Mouse (Mus musculus) naive thymus-derived CD4-positive, alpha-beta T cell, adult 2 months (primary cell): ENCODE results near the gene Rhot1.
"Not testable (repeated sequence)": the region's sequence is repeated elsewhere in the genome, so short reads cannot be mapped to it uniquely, and the experiment has no call there.

Source experiments
- DNase-seq: peaks from one replicate; pipeline ENCODE4 v3.0.0-alpha.2; 2011; ENCODE audit warnings: low read depth

Rhot1 gene

DNA sequence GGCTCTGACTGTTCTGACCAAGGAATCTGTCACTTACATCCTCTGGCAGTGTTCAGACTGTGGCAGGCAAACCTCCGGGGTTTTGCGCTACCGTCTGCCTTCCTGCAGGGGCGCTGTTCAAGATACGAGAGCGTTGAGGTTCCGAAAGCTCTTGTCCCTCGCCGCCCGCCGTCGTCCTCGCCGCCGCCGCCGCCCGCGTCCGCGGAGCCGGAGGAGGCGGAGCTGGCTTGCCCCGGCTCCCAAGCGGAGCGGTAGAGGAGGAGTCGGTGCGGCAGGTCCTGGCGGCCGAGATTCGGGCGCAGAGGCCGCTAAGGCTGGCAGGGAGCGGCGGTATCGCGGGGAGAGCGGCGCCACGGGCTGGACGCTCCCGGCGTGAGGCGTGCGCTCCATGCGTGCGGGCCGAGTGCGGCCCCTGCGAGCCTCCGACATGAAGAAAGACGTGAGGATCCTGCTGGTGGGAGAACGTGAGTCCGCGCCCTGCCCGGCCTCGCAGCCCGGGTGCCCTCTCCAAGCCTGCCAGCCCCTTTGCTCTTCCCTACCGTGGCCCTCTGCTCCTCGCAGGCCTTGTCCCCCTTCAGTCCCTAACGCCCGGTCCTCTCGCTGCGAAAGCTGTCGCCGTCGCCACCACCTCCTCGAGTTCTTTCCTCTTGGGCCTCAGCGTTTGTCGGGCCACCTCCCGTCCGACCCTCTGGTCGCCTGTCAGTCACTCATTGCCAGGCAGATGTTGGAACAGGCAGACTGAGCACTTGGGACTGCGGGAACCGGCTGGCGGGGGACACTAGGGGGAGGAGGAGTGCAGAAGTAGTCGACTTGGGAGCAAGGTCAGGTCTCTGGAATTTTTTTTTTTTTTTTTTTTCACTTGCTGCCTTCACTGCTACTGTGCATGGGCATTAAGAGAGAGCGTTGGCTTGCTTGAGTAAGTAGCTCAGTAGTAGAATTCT, at the start of gene Rhot1:
Gene Rhot1, plus strand, starts transcription at position 160 of the 941 bp plus-strand sequence.
- DNase-seq: peak; percentile 96

DNA sequence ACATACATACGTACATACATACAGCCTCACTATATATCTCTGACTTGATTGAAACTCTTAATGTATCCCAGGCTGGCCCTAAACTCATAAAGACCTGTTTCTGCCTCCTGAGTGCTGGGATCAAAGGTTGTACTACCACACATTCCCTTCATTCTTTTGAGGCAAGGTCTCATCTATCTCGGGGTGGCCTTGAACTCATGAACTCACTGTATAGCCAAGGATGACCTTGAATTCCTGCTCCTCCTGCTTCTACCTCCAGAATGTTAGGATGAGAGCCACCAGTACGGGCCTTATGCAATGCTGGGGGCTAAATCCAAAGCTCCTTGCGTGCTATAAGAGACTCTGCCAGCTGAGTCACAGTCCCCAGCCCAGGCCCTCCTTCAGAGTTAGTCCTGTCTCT, 47.8 kb upstream of the Rhot1 start:
- DNase-seq: no peak

- no peak for DNase-seq
Measured at GRCm38 (mm10) chr11:80163362-80164116, 45.3 kb upstream of the Rhot1 start.

GRCm38 (mm10) chr11:80164224-80164623, 44.6 kb upstream of the Rhot1 start:
- DNase-seq: no peak

GRCm38 (mm10) chr11:80168121-80168520, 40.7 kb upstream of the Rhot1 start:
- no peak for DNase-seq

DNA sequence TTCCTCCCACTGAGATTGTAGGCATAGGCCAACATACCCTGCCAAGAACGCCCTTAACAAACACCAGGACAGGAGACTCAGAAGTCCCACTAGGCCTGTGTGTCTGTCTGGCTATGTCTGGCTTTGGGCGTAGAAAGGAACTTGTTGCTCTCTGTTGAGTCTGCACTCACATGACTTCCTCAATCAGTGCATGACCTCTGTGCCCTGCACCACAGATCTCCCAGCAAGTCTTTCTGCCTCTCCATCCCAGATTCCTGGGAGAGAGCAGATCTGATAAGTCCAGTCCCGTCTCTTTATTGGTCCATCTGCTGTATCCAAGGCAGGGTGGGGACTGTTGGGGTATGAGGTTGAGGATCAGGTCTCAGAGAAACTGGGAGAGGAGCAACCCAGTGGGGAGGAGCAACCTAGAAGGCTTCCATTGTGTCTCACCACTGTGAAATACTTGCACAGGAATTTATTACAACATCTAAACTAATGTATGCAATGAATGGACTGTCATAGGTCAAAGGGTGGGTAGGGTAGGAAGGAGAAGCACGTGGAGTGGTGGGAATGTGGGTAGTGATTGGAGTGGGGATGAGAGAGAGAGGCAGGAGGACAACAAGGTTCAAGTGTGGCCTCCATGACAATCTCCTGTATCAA, 40.1 kb upstream of the Rhot1 start:
- no peak for DNase-seq

GRCm38 (mm10) chr11:80169629-80170028, 39.2 kb upstream of the Rhot1 start:
- no peak for DNase-seq

GRCm38 (mm10) chr11:80170351-80170750, 38.5 kb upstream of the Rhot1 start:
- DNase-seq: no peak

DNA sequence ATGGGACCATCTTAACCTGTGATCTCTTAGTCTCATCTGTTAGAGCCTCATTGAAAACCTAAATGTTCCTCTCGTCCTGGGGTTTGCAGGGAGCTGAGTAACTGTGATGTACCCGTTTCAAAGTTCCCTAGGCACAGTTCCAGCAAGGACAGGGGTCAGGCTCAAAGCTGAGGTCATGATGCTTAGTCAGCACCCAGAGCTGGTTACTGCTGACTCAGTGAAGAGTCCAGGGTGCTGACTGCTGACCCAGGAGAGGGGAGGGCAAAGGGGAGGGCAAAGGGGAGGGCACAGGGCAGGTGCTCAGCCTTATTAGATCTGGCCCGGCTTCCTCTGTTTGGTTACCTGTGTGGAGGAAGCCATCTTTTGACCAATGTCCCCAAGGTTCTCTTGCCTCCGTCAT, 36.9 kb upstream of the Rhot1 start:
- DNase-seq: no peak

DNA sequence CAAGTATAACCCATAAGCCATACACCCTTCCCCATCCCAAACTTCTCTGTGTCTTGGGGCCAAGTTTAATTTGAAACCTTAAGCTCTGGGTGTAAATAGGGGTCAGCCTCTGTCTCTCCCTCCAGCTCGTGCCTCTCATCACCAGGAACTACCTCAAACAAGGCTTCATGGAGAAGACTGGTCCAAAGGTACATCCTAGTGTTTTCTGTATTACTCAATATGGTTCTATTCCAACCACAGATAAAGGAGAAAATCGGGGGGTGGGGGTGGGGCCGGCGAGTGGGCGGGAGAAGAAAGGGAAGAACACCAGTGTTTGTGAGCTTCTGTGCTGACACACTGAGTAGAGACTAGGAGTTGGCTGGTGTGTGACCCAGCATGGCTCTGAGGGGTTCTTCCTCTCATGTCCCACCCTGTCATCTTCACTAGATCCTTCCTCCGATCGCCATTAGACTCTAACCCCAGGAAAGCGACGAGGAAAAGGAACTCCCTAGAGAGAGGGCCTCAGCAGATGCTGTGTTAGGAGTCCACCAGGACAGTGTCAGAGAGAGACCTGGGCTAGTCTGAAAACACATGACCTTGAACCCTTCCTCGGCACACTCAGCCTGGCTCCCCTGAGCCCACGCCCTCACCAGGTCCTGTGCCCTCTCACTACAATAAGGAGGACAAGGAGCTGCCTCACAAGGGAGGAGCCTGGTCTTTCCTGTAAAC, 34.7 kb upstream of the Rhot1 start:
- DNase-seq: no peak

GRCm38 (mm10) chr11:80176911-80177895, 31.6 kb upstream of the Rhot1 start:
- DNase-seq: no peak

GRCm38 (mm10) chr11:80178316-80178715, 30.5 kb upstream of the Rhot1 start:
- DNase-seq: no peak

GRCm38 (mm10) chr11:80181021-80181749, 27.6 kb upstream of the Rhot1 start:
- DNase-seq: no peak

DNA sequence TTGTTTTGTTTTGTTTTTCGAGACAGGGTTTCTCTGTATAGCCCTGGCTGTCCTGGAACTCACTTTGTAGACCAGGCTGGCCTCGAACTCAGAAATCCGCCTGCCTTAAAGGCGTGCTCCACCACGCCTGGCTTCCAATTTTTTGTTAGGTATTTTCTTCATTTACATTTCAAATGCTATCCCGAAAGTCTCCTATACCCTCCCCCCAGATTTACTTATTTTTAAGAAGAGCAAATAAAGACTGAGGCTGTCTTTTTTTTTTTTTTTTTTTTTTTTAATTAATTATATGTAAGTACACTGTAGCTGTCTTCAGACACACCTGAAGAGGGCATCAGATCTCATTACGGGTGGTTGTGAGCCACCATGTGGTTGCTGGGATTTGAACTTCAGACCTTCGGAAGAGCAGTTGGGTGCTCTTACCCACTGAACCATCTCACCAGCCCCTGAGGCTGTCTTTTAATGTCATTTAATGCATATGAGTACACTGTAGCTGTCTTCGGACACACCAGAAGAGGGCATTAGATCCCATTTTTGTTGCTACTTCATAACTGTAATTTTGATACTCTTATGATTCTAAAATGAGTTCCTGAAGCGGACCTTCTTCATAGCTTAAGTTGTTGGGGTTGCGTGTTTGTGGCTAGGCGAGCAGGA, 25.6 kb upstream of the Rhot1 start:
- not testable (repeated sequence) for DNase-seq

GRCm38 (mm10) chr11:80183705-80184255, 25.0 kb upstream of the Rhot1 start, which contains the start of gene Rnf135:
Rnf135 (plus strand) TSS chr11:80183851.
- peak; percentile 71 for DNase-seq

GRCm38 (mm10) chr11:80184531-80185071, 24.2 kb upstream of the Rhot1 start:
- peak; percentile 25 for DNase-seq

DNA sequence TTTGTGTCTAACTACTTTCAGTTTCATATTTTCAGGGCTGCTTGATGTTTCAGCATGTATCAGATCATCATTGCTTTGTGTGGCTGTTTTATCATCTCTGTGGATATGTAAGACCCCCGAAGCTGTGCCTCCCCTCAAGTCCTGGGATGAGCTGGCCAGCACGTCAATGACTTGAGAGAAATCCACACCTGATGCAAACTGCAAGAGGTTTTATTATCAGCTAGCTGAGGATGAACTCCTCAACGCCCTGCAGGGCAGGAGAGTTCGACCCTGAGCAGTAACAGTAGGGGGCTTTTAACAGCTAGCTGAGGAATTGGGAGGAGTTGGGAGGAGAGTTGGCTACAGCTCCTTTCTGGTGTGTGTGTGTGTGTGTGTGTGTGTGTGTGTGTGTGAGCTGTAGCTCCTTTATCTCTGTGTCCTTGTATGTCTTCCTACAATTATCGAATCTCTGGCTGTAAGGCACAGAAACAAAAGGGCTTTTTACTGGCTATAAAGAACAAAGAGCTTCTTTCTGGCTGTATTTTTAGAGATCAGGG, 23.3 kb upstream of the Rhot1 start:
- DNase-seq: peak; percentile 14

GRCm38 (mm10) chr11:80190280-80190679, 18.5 kb upstream of the Rhot1 start:
- DNase-seq: no peak
